In genomic region chr15:84045562-84045961, GRCm38 (mm10) we compare ENCODE assay signal across 29 mouse cellular contexts. TPM values are rescaled to one million over a fixed set of nuclear protein-coding genes. Genes with fewer than 3 reads are reported as not detected.
DNase-seq lines count a peak whose midpoint lies in the region; TF ChIP-seq lines count a peak whose summit lies in the region.
"Had no signal": no experiment of that assay in that cellular context is flagged by ENCODE, and none has a peak within 500 bp of the region (broad histone marks: within the 10 kb centered on the region; RNA-seq: fewer than 3 reads in every experiment).

No protein-coding gene starts in this region.

- no peak for DNase-seq in layer of hippocampus, adult 2 months (ENCODE audit: low spot score in 2 of 2)
- DNase-seq in layer of hippocampus, postnatal 14 days (ENCODE audit: low spot score in 2 of 2) = no peak
- no peak for DNase-seq in testis, postnatal 10 days (ENCODE audit: low spot score)
- DNase-seq in R1 (ENCODE audit: low read depth, low spot score) = peak; percentile 76
- DNase-seq in yolk sac, embryonic 10.5 days (ENCODE audit: low spot score) = no peak
- no peak for DNase-seq in cerebellum, postnatal 14 days
- DNase-seq: adrenal gland, adult 8-10 months; adrenal gland, postnatal 14 days; adrenal gland, postnatal 36 days; B cell, adult 2 months; cerebellum, adult 11-12 months; cerebellum, adult 2 months; cerebellum, adult 9-10 months; cerebellum, postnatal 10 days; cerebellum, postnatal 36 days; embryo, embryonic 11 days had no signal

- no peaks in the 10 kb centered on the region for H3K36me3 ChIP-seq in testis, adult 2 months (ENCODE audit: control insufficient read depth, insufficient read depth, low read length)
- H3K36me3 ChIP-seq: embryonic facial prominence, embryonic 13.5 days; embryonic facial prominence, embryonic 15.5 days; forebrain, embryonic 10.5 days; forebrain, embryonic 12.5 days; G1E had no signal

- no peak overlapping the region for H3K4me3 ChIP-seq in layer of hippocampus, adult 2 months
- H3K4me3 ChIP-seq in testis, adult 2 months (ENCODE audit: control insufficient read depth, low read depth, low read length) = no peak overlapping the region
- H3K4me3 ChIP-seq: embryonic facial prominence, embryonic 13.5 days; embryonic facial prominence, embryonic 15.5 days; erythroblast, embryonic 14.5 days; forebrain, embryonic 10.5 days; forebrain, embryonic 12.5 days had no signal

- no peak overlapping the region for H3K27ac ChIP-seq in layer of hippocampus, adult 2 months
- H3K27ac ChIP-seq in testis, adult 2 months (ENCODE audit: control insufficient read depth, insufficient read depth, low read depth, low read length) = no peak overlapping the region
- H3K27ac ChIP-seq: embryonic facial prominence, embryonic 13.5 days; embryonic facial prominence, embryonic 15.5 days; forebrain, embryonic 10.5 days; forebrain, embryonic 12.5 days had no signal

- H3K27me3 ChIP-seq in testis, adult 2 months (ENCODE audit: control insufficient read depth, insufficient read depth, low read length) = no peaks in the 10 kb centered on the region
- H3K27me3 ChIP-seq: embryonic facial prominence, embryonic 13.5 days; embryonic facial prominence, embryonic 15.5 days; forebrain, embryonic 12.5 days had no signal

- TF ChIP-seq CTCF in layer of hippocampus, adult 2 months (conservative IDR thresholded peaks at IDR 0.05) = 0 out of 2 replicates have a peak, but pooled peaks have one; percentile 13
- TF ChIP-seq CTCF in testis, adult 2 months (IDR thresholded peaks at IDR 0.05; ENCODE audit: control insufficient read depth, insufficient read depth, insufficient replicate concordance, low read depth, low read length) = peak; percentile 41; the same call in 1 of the 2 replicates

- no peaks in the 10 kb centered on the region for H3K4me1 ChIP-seq in testis, adult 2 months (ENCODE audit: control insufficient read depth, insufficient read depth, low read length)
- H3K4me1 ChIP-seq: embryonic facial prominence, embryonic 13.5 days; embryonic facial prominence, embryonic 15.5 days; forebrain, embryonic 12.5 days had no signal

- TF ChIP-seq POLR2A in testis, adult 2 months (IDR thresholded peaks at IDR 0.05; ENCODE audit: control insufficient read depth, low read depth, low read length) = no peak

RNA-seq across cellular contexts. Expression of gene Efcab6, which starts 19.6 kb away (rescaled TPM):
- 1 to 10 TPM; 4.9 to 6.4 TPM for total RNA-seq in layer of hippocampus, adult 2 months (2021)
- total RNA-seq in layer of hippocampus, postnatal 14 days (2021) = 1 to 10 TPM; 4.4 to 5.7 TPM
- polyA plus RNA-seq in testis, adult 2 months (2012; rRNA removed) = 215 and 237 TPM in 2 replicates
- total RNA-seq: adrenal gland, adult 18-20 months; adrenal gland, postnatal 14 days; adrenal gland, postnatal 36 days; CH12.LX; common myeloid progenitor, adult 5-6 weeks; G1E had no signal
- polyA plus RNA-seq: activated CD4-positive, CD25-positive, alpha-beta regulatory T cell, adult 4 months; CD4-positive, CD25-positive, alpha-beta regulatory T cell, adult 4 months; erythroblast, embryonic 14.5 days; G1E; Patski had no signal

RNA-seq across cellular contexts. Expression of gene Sult4a1, which starts 60.0 kb away (rescaled TPM):
- 100 to 1,000 TPM; 315 to 350 TPM for total RNA-seq in layer of hippocampus, adult 2 months (2021)
- 100 to 1,000 TPM; 339 to 348 TPM for total RNA-seq in layer of hippocampus, postnatal 14 days (2021)
- polyA plus RNA-seq in testis, adult 2 months (2012; rRNA removed) = 5.6 and 6.4 TPM in 2 replicates
- total RNA-seq: CH12.LX; common myeloid progenitor, adult 5-6 weeks; G1E had no signal
- polyA plus RNA-seq: activated CD4-positive, CD25-positive, alpha-beta regulatory T cell, adult 4 months; CD4-positive, CD25-positive, alpha-beta regulatory T cell, adult 4 months; erythroblast, embryonic 14.5 days; G1E had no signal
